Mouse (Mus musculus) neural tube, postnatal 0 days (tissue): ENCODE measurements around the gene Spata31d1b. TPM values are rescaled to one million over a fixed set of nuclear protein-coding genes. Genes with fewer than 3 reads are reported as not detected.

Experiments
- polyA plus RNA-seq: library from polyadenylated mRNA; unstranded; fragments of >200 nt; fragmentation: Nextera tagmentation; extraction: Ambion mirVana; gene quantifications from 2 replicates; pipeline ENCODE4 v1.2.1, GENCODE M21; 2015

Spata31d1b gene
- not detected in 2 replicates for polyA plus RNA-seq

GRCm38 (mm10) chr13:59711984-59712383 lies at the start of gene Spata31d1b:
TSS of gene Spata31d1b (plus strand) at chr13:59712284.

GRCm38 (mm10) chr13:59675151-59676011 lies 36.7 kb upstream of the Spata31d1b start, which contains the start of gene Golm1:
TSS of gene Golm1 (minus strand) at chr13:59675811.

GRCm38 (mm10) chr13:59694008-59694407 lies 18.1 kb upstream of the Spata31d1b start, which contains the start of gene 4921517D22Rik:
TSS of gene 4921517D22Rik (minus strand) at chr13:59694108.

GRCm38 (mm10) chr13:59710230-59710629 lies 1.9 kb upstream of the Spata31d1b start, which contains the start of gene Spata31d1a:
TSS of gene Spata31d1a (minus strand) at chr13:59710330.

GRCm38 (mm10) chr13:59731652-59732051 lies 19.6 kb downstream of the Spata31d1b start, which contains the start of gene Spata31d1d:
TSS of gene Spata31d1d (minus strand) at chr13:59731752.

GRCm38 (mm10) chr13:59746711-59747110 lies 34.6 kb downstream of the Spata31d1b start, which contains the start of gene 1700014D04Rik:
TSS of gene 1700014D04Rik (minus strand) at chr13:59746752.

Other genes with a start within 250 kb of the Spata31d1b start
- gene Agtpbp1, start 127.1 kb upstream of the Spata31d1b start, polyA plus RNA-seq, result 67.5 and 78.3 TPM in 2 replicates
- gene Naa35, start 127.0 kb upstream of the Spata31d1b start, polyA plus RNA-seq, result 92.7 and 95.0 TPM in 2 replicates
- 15.0 and 17.0 TPM in 2 replicates for gene Golm1, start 36.5 kb upstream of the Spata31d1b start, polyA plus RNA-seq
- not detected in 2 replicates for gene 4921517D22Rik, start 18.2 kb upstream of the Spata31d1b start, polyA plus RNA-seq
- gene Spata31d1a, start 2.0 kb upstream of the Spata31d1b start, polyA plus RNA-seq, result 0.04 and 0.08 TPM in 2 replicates
- gene Spata31d1d, start 19.5 kb downstream of the Spata31d1b start, polyA plus RNA-seq, result 0.05 and 0.09 TPM in 2 replicates
- 0.27 TPM in 1 of 2 replicates, not detected in the other for gene 1700014D04Rik, start 34.5 kb downstream of the Spata31d1b start, polyA plus RNA-seq
- gene Isca1, start 57.5 kb downstream of the Spata31d1b start, polyA plus RNA-seq, result 163 and 167 TPM in 2 replicates
- not detected in 2 replicates for gene Gm49354, start 70.0 kb downstream of the Spata31d1b start, polyA plus RNA-seq
- gene Tut7, start 110.9 kb downstream of the Spata31d1b start, polyA plus RNA-seq, result 31.3 and 34.6 TPM in 2 replicates